Mouse (Mus musculus): Measurements from ENCODE around the gene Serf2. TPM values are rescaled to one million over a fixed set of nuclear protein-coding genes. Genes with fewer than 3 reads are reported as not detected.
A peak's percentile ranks its signal among the peaks of the same experiment; 100 is the strongest.
"Not testable (repeated sequence)": the region's sequence is repeated elsewhere in the genome, so short reads cannot be mapped to it uniquely, and the experiment has no call there.

Gene Serf2
- polyA plus RNA-seq, 1 experiment from 2014 or later, result 574 TPM

- H3K4me1 ChIP-seq (ENCODE audit: control insufficient read depth, insufficient read depth, low read length); H3K4me3 ChIP-seq (ENCODE audit: low read depth, low read length); H3K27ac ChIP-seq (ENCODE audit: low read length); H3K9me3 ChIP-seq (ENCODE audit: control insufficient read depth, low read depth, low read length); H3K9ac ChIP-seq (replicated peaks; ENCODE audit: low read depth, low read length); H3K36me3 ChIP-seq (ENCODE audit: control insufficient read depth, insufficient read depth, low read length); H3K4me2 ChIP-seq (replicated peaks; ENCODE audit: low read depth, low read length); ATAC-seq (ENCODE audit: insufficient number of reproducible peaks, insufficient read depth, low FRiP score, low read depth); H3K27me3 ChIP-seq (ENCODE audit: control insufficient read depth, insufficient read depth, low read length): not testable (repeated sequence)
- 95% methylated on average over 3 of the region's 3 CpGs for WGBS
Measured at GRCm38 (mm10) chr2:121472783-121473182, 23.8 kb downstream of the Serf2 start.

- H3K9me3 ChIP-seq (ENCODE audit: control insufficient read depth, low read depth, low read length); H3K4me1 ChIP-seq (ENCODE audit: control insufficient read depth, insufficient read depth, low read length); H3K27me3 ChIP-seq (ENCODE audit: control insufficient read depth, insufficient read depth, low read length); H3K36me3 ChIP-seq (ENCODE audit: control insufficient read depth, insufficient read depth, low read length); H3K27ac ChIP-seq (ENCODE audit: low read length): not testable (repeated sequence)
- peak within 1 kb of the TSS; percentile 34 for H3K9ac ChIP-seq (replicated peaks; ENCODE audit: low read depth, low read length)
- peak within 1 kb of the TSS; percentile 62 for H3K4me2 ChIP-seq (replicated peaks; ENCODE audit: low read depth, low read length)
- H3K4me3 ChIP-seq (ENCODE audit: low read depth, low read length), result peak within 1 kb of the TSS; percentile 45
- WGBS, result 5% methylated on average over 39 of the region's 41 CpGs
- ATAC-seq (ENCODE audit: insufficient number of reproducible peaks, insufficient read depth, low FRiP score, low read depth), result peak; percentile 95
Measured at GRCm38 (mm10) chr2:121473301-121474179, 24.5 kb downstream of the Serf2 start, which contains the start of gene Mfap1b. TSS of gene Mfap1b (minus strand) at chr2:121474067.

- H3K36me3 ChIP-seq (ENCODE audit: control insufficient read depth, insufficient read depth, low read length), result no peaks in the 10 kb centered on the region
- no peak for ATAC-seq (ENCODE audit: insufficient number of reproducible peaks, insufficient read depth, low FRiP score, low read depth)
- no peaks in the 10 kb centered on the region for H3K27me3 ChIP-seq (ENCODE audit: control insufficient read depth, insufficient read depth, low read length)
- H3K4me1 ChIP-seq (ENCODE audit: control insufficient read depth, insufficient read depth, low read length), result no peaks in the 10 kb centered on the region
- peak overlapping the region; percentile 35 for H3K4me2 ChIP-seq (replicated peaks; ENCODE audit: low read depth, low read length)
- H3K9ac ChIP-seq (replicated peaks; ENCODE audit: low read depth, low read length), result no peak overlapping the region
- no peaks in the 10 kb centered on the region for H3K9me3 ChIP-seq (ENCODE audit: control insufficient read depth, low read depth, low read length)
- H3K4me3 ChIP-seq (ENCODE audit: low read depth, low read length), result peak overlapping the region; percentile 45
- no peak overlapping the region for H3K27ac ChIP-seq (ENCODE audit: low read length)
- WGBS, result 33% methylated on average over 8 of the region's 8 CpGs
Measured at GRCm38 (mm10) chr2:121474180-121474535, 25.2 kb downstream of the Serf2 start.

- H3K36me3 ChIP-seq (ENCODE audit: control insufficient read depth, insufficient read depth, low read length); ATAC-seq (ENCODE audit: insufficient number of reproducible peaks, insufficient read depth, low FRiP score, low read depth); H3K9ac ChIP-seq (replicated peaks; ENCODE audit: low read depth, low read length); H3K4me2 ChIP-seq (replicated peaks; ENCODE audit: low read depth, low read length); H3K9me3 ChIP-seq (ENCODE audit: control insufficient read depth, low read depth, low read length); H3K4me3 ChIP-seq (ENCODE audit: low read depth, low read length); H3K4me1 ChIP-seq (ENCODE audit: control insufficient read depth, insufficient read depth, low read length); H3K27ac ChIP-seq (ENCODE audit: low read length); H3K27me3 ChIP-seq (ENCODE audit: control insufficient read depth, insufficient read depth, low read length): not testable (repeated sequence)
- WGBS, result 94% methylated on average over 2 of the region's 2 CpGs
Measured at GRCm38 (mm10) chr2:121475306-121475705, 26.3 kb downstream of the Serf2 start.

GRCm38 (mm10) chr2:121477491-121478266 is 28.7 kb downstream of the Serf2 start:
- 85% methylated on average over 3 of the region's 3 CpGs for WGBS
- no peak for ATAC-seq (ENCODE audit: insufficient number of reproducible peaks, insufficient read depth, low FRiP score, low read depth)
- H3K9ac ChIP-seq (replicated peaks; ENCODE audit: low read depth, low read length), result no peak overlapping the region
- H3K36me3 ChIP-seq (ENCODE audit: control insufficient read depth, insufficient read depth, low read length), result no peaks in the 10 kb centered on the region
- no peak overlapping the region for H3K4me3 ChIP-seq (ENCODE audit: low read depth, low read length)
- H3K4me2 ChIP-seq (replicated peaks; ENCODE audit: low read depth, low read length), result no peak overlapping the region
- H3K27me3 ChIP-seq (ENCODE audit: control insufficient read depth, insufficient read depth, low read length), result no peaks in the 10 kb centered on the region
- no peaks in the 10 kb centered on the region for H3K9me3 ChIP-seq (ENCODE audit: control insufficient read depth, low read depth, low read length)
- H3K27ac ChIP-seq (ENCODE audit: low read length), result no peak overlapping the region
- no peaks in the 10 kb centered on the region for H3K4me1 ChIP-seq (ENCODE audit: control insufficient read depth, insufficient read depth, low read length)

- no peak for ATAC-seq (ENCODE audit: insufficient number of reproducible peaks, insufficient read depth, low FRiP score, low read depth)
- Histone ChIP-seq H3K27ac (ENCODE audit: low read length) (no peak overlapping the region), H3K36me3 (ENCODE audit: control insufficient read depth, insufficient read depth, low read length) (no peaks in the 10 kb centered on the region), H3K9me3 (ENCODE audit: control insufficient read depth, low read depth, low read length) (no peaks in the 10 kb centered on the region), H3K4me3 (ENCODE audit: low read depth, low read length) (no peak overlapping the region), H3K4me1 (ENCODE audit: control insufficient read depth, insufficient read depth, low read length) (no peaks in the 10 kb centered on the region), H3K9ac (replicated peaks; ENCODE audit: low read depth, low read length) (no peak overlapping the region), H3K4me2 (replicated peaks; ENCODE audit: low read depth, low read length) (no peak overlapping the region), H3K27me3 (ENCODE audit: control insufficient read depth, insufficient read depth, low read length) (no peaks in the 10 kb centered on the region)
- WGBS, result 57% methylated on average over 3 of the region's 3 CpGs
Measured at GRCm38 (mm10) chr2:121480498-121480897, 31.5 kb downstream of the Serf2 start.

- not testable (repeated sequence) for ATAC-seq (ENCODE audit: insufficient number of reproducible peaks, insufficient read depth, low FRiP score, low read depth); H3K4me2 ChIP-seq (replicated peaks; ENCODE audit: low read depth, low read length); H3K36me3 ChIP-seq (ENCODE audit: control insufficient read depth, insufficient read depth, low read length); H3K27me3 ChIP-seq (ENCODE audit: control insufficient read depth, insufficient read depth, low read length); H3K27ac ChIP-seq (ENCODE audit: low read length); H3K9me3 ChIP-seq (ENCODE audit: control insufficient read depth, low read depth, low read length); H3K9ac ChIP-seq (replicated peaks; ENCODE audit: low read depth, low read length); H3K4me1 ChIP-seq (ENCODE audit: control insufficient read depth, insufficient read depth, low read length); H3K4me3 ChIP-seq (ENCODE audit: low read depth, low read length)
- WGBS, result 86% methylated on average over 13 of the region's 13 CpGs
Measured at GRCm38 (mm10) chr2:121480916-121481315, 31.9 kb downstream of the Serf2 start.

- Histone ChIP-seq H3K27ac (ENCODE audit: low read length) (no peak overlapping the region), H3K9ac (replicated peaks; ENCODE audit: low read depth, low read length) (no peak overlapping the region), H3K36me3 (ENCODE audit: control insufficient read depth, insufficient read depth, low read length) (no peaks in the 10 kb centered on the region), H3K4me2 (replicated peaks; ENCODE audit: low read depth, low read length) (no peak overlapping the region), H3K4me3 (ENCODE audit: low read depth, low read length) (no peak overlapping the region), H3K4me1 (ENCODE audit: control insufficient read depth, insufficient read depth, low read length) (no peaks in the 10 kb centered on the region), H3K27me3 (ENCODE audit: control insufficient read depth, insufficient read depth, low read length) (no peaks in the 10 kb centered on the region), H3K9me3 (ENCODE audit: control insufficient read depth, low read depth, low read length) (no peaks in the 10 kb centered on the region)
- ATAC-seq (ENCODE audit: insufficient number of reproducible peaks, insufficient read depth, low FRiP score, low read depth), result no peak
- 80% methylated on average over 8 of the region's 8 CpGs for WGBS
Measured at GRCm38 (mm10) chr2:121483576-121483975, 34.6 kb downstream of the Serf2 start.
